Mouse (Mus musculus) intestine, postnatal 0 days (tissue): ENCODE results near the gene Vstm4. TPM values are rescaled to one million over a fixed set of nuclear protein-coding genes. Genes with fewer than 3 reads are reported as not detected.

Experiments used
- ATAC-seq: fragments of 200-750 bp; cut with Nextera tagmentation; 2 replicates; pipeline ENCODE4 v1.8.0; 2017; ENCODE audit warnings: mild to moderate bottlenecking, moderate TSS enrichment, moderate library complexity
- H3K27ac ChIP-seq: fragments of 300-500 bp; sonication (generic); 2 replicates; pipeline ENCODE4 v1.5.1; 2014; ENCODE audit warnings: mild to moderate bottlenecking, low read depth, low read length, moderate library complexity
- H3K27me3 ChIP-seq: fragments of 300-500 bp; sonication (generic); replicated peaks from 2 replicates; pipeline ENCODE4 v1.6.1; 2014; ENCODE audit warnings: low read length, mixed read lengths; ENCODE audit not compliant: control insufficient read depth, insufficient read depth
- H3K36me3 ChIP-seq: fragments of 300-500 bp; sonication (generic); 2 replicates; pipeline ENCODE4 v1.6.1; 2014; ENCODE audit warnings: mild to moderate bottlenecking, moderate library complexity; ENCODE audit not compliant: control insufficient read depth, insufficient read depth
- H3K4me1 ChIP-seq: fragments of 300-500 bp; sonication (generic); replicated peaks from 2 replicates; pipeline ENCODE4 v1.6.1; 2014; ENCODE audit warnings: antibody characterized with exemption, low read length, mixed read lengths; ENCODE audit not compliant: control insufficient read depth, insufficient read depth
- H3K4me2 ChIP-seq: fragments of 300-500 bp; sonication (generic); replicated peaks from 2 replicates; pipeline ENCODE4 v1.6.1; 2014; ENCODE audit warnings: low read depth, mild to moderate bottlenecking, moderate library complexity
- H3K4me3 ChIP-seq: fragments of 300-500 bp; sonication (generic); 2 replicates; pipeline ENCODE4 v1.5.1; 2014; ENCODE audit warnings: low read depth, low read length
- H3K9ac ChIP-seq: fragments of 300-500 bp; sonication (generic); 2 replicates; pipeline ENCODE4 v1.6.1; 2014; ENCODE audit warnings: mild to moderate bottlenecking, low read depth, low read length
- H3K9me3 ChIP-seq: fragments of 300-500 bp; sonication (generic); 2 replicates; pipeline ENCODE4 v1.6.1; 2016; ENCODE audit warnings: mixed run types; ENCODE audit not compliant: control insufficient read depth
- CTCF ChIP-seq: sonication (generic); IDR thresholded peaks from 2 replicates; pipeline ENCODE4 v1.5.1; 2016; ENCODE audit warnings: low read depth, mild to moderate bottlenecking, control low read depth, antibody characterized with exemption, moderate library complexity
- WGBS: fragments of 180-500 bp; shearing (Covaris S2); extraction: QIAGEN DNeasy Blood & Tissue Kit; methylation state at CpG from one replicate; pipeline ENCODE4 v1.1.7; 2014; 5-methylcytosine and 5-hydroxymethylcytosine counted together
- polyA plus RNA-seq: library from polyadenylated mRNA; unstranded; fragments of >200 nt; fragmentation: Nextera tagmentation; extraction: Ambion mirVana; gene quantifications from 2 replicates; pipeline ENCODE4 v1.2.1, GENCODE M21; 2015

The Vstm4 gene
- polyA plus RNA-seq, 1 experiment from 2014 or later, result 13.5 TPM

DNA sequence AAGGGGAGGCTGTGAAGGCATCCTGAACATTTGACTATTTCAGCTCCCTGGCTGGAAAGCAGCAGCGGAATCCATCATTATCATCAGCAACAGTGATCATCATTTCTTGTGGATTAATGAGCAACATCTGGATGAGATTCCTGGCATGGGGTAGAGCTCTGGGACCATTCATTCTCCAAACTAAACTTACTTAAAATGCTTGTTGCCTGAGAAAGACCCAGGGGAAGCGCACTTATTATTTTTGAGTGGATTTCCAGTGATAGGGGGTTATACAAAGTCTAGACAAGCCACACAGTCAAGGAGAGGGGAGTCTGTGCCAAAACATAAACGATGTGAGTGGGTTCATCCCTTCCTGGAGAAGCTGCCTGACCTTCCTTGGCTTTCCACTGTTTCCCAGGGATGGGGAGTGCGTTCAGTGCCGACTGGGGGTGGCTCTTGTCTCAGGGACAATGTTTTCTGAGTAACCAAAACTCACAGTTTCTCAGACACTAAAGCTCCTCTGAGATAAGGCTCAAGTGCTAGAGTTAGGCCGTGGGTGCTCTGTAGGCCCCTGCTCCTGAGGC is 127.7 kb downstream of the Vstm4 start:
- no peak for TF ChIP-seq CTCF
- Histone ChIP-seq H3K27me3 (no peaks in the 10 kb centered on the region), H3K4me1 (no peaks in the 10 kb centered on the region), H3K4me3 (no peak overlapping the region), H3K9ac (no peak overlapping the region), H3K27ac (no peak overlapping the region), H3K36me3 (no peaks in the 10 kb centered on the region), H3K9me3 (no peaks in the 10 kb centered on the region), H3K4me2 (no peak overlapping the region)
- 61% methylated on average over 6 of the region's 6 CpGs for WGBS
- ATAC-seq, result no peak

DNA sequence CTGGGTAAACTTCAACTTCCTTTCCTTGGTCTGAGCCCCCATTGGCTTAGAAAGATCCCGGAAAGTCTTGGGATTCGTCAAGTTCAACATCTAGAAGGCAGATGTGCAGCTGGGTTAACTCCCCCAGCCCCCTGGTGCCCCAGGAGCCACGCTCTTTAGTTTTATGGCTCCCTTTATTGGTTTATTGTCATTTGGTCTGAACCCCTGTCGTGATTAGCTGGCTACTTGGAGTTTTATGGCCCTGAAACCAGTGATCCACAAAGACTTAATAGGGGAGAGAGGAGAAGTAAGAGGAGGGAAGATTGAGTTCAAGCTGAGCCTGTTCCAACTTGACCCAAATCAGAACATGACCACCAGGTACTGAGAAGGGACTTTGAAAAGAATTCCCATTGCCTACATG is 130.1 kb downstream of the Vstm4 start:
- H3K9me3 ChIP-seq, result no peaks in the 10 kb centered on the region
- no peak overlapping the region for H3K4me3 ChIP-seq
- no peaks in the 10 kb centered on the region for H3K4me1 ChIP-seq
- no peak overlapping the region for H3K27ac ChIP-seq
- TF ChIP-seq CTCF, result no peak
- H3K36me3 ChIP-seq, result no peaks in the 10 kb centered on the region
- H3K4me2 ChIP-seq, result no peak overlapping the region
- WGBS, result 29% methylated on average over 4 of the region's 4 CpGs
- H3K9ac ChIP-seq, result no peak overlapping the region
- no peaks in the 10 kb centered on the region for H3K27me3 ChIP-seq
- peak; percentile 36; the same call in 1 of the 2 replicates for ATAC-seq

Other genes starting within 250 kb of the Vstm4 start
- 0.14 and 0.38 TPM in 2 replicates for gene 3425401B19Rik, start 171.5 kb upstream of the Vstm4 start, polyA plus RNA-seq
- 0.98 and 1.2 TPM in 2 replicates for gene Tmem273, start 70.8 kb upstream of the Vstm4 start, polyA plus RNA-seq
- gene Fam170b, start 22.8 kb upstream of the Vstm4 start, polyA plus RNA-seq, result not detected in 2 replicates
- 0.14 TPM in 1 of 2 replicates, not detected in the other for gene Lrrc18, start 134.6 kb downstream of the Vstm4 start, polyA plus RNA-seq